In genomic region chr12:21265946-21266783, GRCm38 (mm10) we compare ENCODE assay signal across 7 mouse cellular contexts. TPM values are rescaled to one million over a fixed set of nuclear protein-coding genes. Genes with fewer than 3 reads are reported as not detected.
A peak's percentile ranks its signal among the peaks of the same experiment; 100 is the strongest.
DNase-seq lines count a peak whose midpoint lies in the region; ATAC-seq and TF ChIP-seq lines count a peak whose summit lies in the region.

No protein-coding gene starts in this region.

- peak; percentile 86 for TF ChIP-seq CTCF in lung, postnatal 0 days (IDR thresholded peaks at IDR 0.05)

- no peaks in the 10 kb centered on the region for H3K27me3 ChIP-seq in hindbrain, embryonic 15.5 days
- no peaks in the 10 kb centered on the region for H3K27me3 ChIP-seq in lung, postnatal 0 days (replicated peaks; ENCODE audit: insufficient read depth, low read length)

- H3K4me1 ChIP-seq in hindbrain, embryonic 15.5 days (replicated peaks), result no peaks in the 10 kb centered on the region
- H3K4me1 ChIP-seq in lung, postnatal 0 days (ENCODE audit: insufficient read depth, low read depth, low read length), result no peaks in the 10 kb centered on the region

- no peak for TF ChIP-seq EP300 in lung, postnatal 0 days (IDR thresholded peaks at IDR 0.05)

- no peaks in the 10 kb centered on the region for H3K9me3 ChIP-seq in hindbrain, embryonic 15.5 days
- no peaks in the 10 kb centered on the region for H3K9me3 ChIP-seq in lung, postnatal 0 days (ENCODE audit: low read length)

- peak; percentile 89 for ATAC-seq in hindbrain, embryonic 15.5 days (ENCODE audit: low FRiP score, low read depth)
- ATAC-seq in lung, postnatal 0 days, result peak; percentile 68

- H3K4me3 ChIP-seq in hindbrain, embryonic 15.5 days, result no peak overlapping the region
- no peak overlapping the region for H3K4me3 ChIP-seq in lung, postnatal 0 days (ENCODE audit: low read depth, low read length)

- H3K9ac ChIP-seq in hindbrain, embryonic 15.5 days, result no peak overlapping the region
- H3K9ac ChIP-seq in lung, postnatal 0 days (replicated peaks; ENCODE audit: low read depth), result no peak overlapping the region

- H3K4me2 ChIP-seq in hindbrain, embryonic 15.5 days, result no peak overlapping the region
- H3K4me2 ChIP-seq in lung, postnatal 0 days (replicated peaks; ENCODE audit: low read depth, low read length), result no peak overlapping the region

- peak; percentile 36 for DNase-seq in WW6 (ENCODE audit: low read depth, low spot score)
- DNase-seq in cerebellum, postnatal 25 days, result peak; percentile 70 to 82
- peak; percentile 32 for DNase-seq in gastrocnemius, adult 18-20 months (ENCODE audit: low spot score)
- DNase-seq in layer of hippocampus, postnatal 25 days (ENCODE audit: extremely low spot score in 1 of 2, low spot score in 1 of 2), result peak; percentile 54 to 63
- peak; percentile 74 for DNase-seq in lung, postnatal 0 days (ENCODE audit: low spot score)
- DNase-seq in right cerebral cortex, adult 18-20 months, result peak; percentile 73

- 0 out of 2 replicates have a peak overlapping the region, but pooled peaks have one; percentile 5 for H3K27ac ChIP-seq in hindbrain, embryonic 15.5 days (replicated peaks)
- H3K27ac ChIP-seq in lung, postnatal 0 days (ENCODE audit: low read length), result no peak overlapping the region

- peaks cover 57% of the 10 kb centered on the region for H3K36me3 ChIP-seq in hindbrain, embryonic 15.5 days
- peaks cover 9% of the 10 kb centered on the region for H3K36me3 ChIP-seq in lung, postnatal 0 days (ENCODE audit: insufficient read depth, low read length)

- 75% methylated on average over 14 of the region's 14 CpGs for WGBS in hindbrain, embryonic 15.5 days
- 73% methylated on average over 14 of the region's 14 CpGs for whole genome bisulfite sequencing in lung, postnatal 0 days

RNA-seq across cellular contexts. Expression of gene Cpsf3, which starts 19.0 kb away (rescaled TPM):
- 10 to 100 TPM; 16.5 to 18.6 TPM for total RNA-seq in gastrocnemius, adult 18-20 months (2021)
- 86.7 and 87.1 TPM in 2 replicates for polyA plus RNA-seq in hindbrain, embryonic 15.5 days (2015; fragmentation: Nextera tagmentation; extraction: Ambion mirVana)
- 10 to 100 TPM; 48.2 to 50.7 TPM for total RNA-seq in layer of hippocampus, postnatal 25 days (2021)
- 65.4 and 69.7 TPM in 2 replicates for polyA plus RNA-seq in lung, postnatal 0 days (2015; fragmentation: Nextera tagmentation; extraction: Ambion mirVana)

RNA-seq across cellular contexts. Expression of gene Itgb1bp1, which starts 19.9 kb away (rescaled TPM):
- 10 to 100 TPM; 37.8 to 38.8 TPM for total RNA-seq in gastrocnemius, adult 18-20 months (2021)
- polyA plus RNA-seq in hindbrain, embryonic 15.5 days (2015; fragmentation: Nextera tagmentation; extraction: Ambion mirVana), result 35.6 and 39.3 TPM in 2 replicates
- total RNA-seq in layer of hippocampus, postnatal 25 days (2021), result 10 to 100 TPM; 44.4 to 48.6 TPM
- polyA plus RNA-seq in lung, postnatal 0 days (2015; fragmentation: Nextera tagmentation; extraction: Ambion mirVana), result 65.5 and 67.6 TPM in 2 replicates

RNA-seq across cellular contexts. Expression of gene Iah1, which starts 50.0 kb away (rescaled TPM):
- 1 to 10 TPM; 3.3 to 5.3 TPM for total RNA-seq in gastrocnemius, adult 18-20 months (2021)
- polyA plus RNA-seq in hindbrain, embryonic 15.5 days (2015; fragmentation: Nextera tagmentation; extraction: Ambion mirVana), result 30.2 and 30.9 TPM in 2 replicates
- 10 to 100 TPM; 13.5 to 14.3 TPM for total RNA-seq in layer of hippocampus, postnatal 25 days (2021)
- 111 and 112 TPM in 2 replicates for polyA plus RNA-seq in lung, postnatal 0 days (2015; fragmentation: Nextera tagmentation; extraction: Ambion mirVana)
